17 mouse cellular contexts compared by ENCODE assay signal in genomic region chr1:53814077-53814705, GRCm38 (mm10). TPM values are rescaled to one million over a fixed set of nuclear protein-coding genes. Genes with fewer than 3 reads are reported as not detected.
A peak's percentile ranks its signal among the peaks of the same experiment; 100 is the strongest.
DNase-seq lines count a peak whose midpoint lies in the region; ATAC-seq lines count a peak whose summit lies in the region.
"Had no signal": no experiment of that assay in that cellular context is flagged by ENCODE, and none has a peak within 500 bp of the region (broad histone marks: within the 10 kb centered on the region; RNA-seq: fewer than 3 reads in every experiment).

No protein-coding gene starts in this region.

- H3K9ac ChIP-seq in heart, embryonic 12.5 days: no peak overlapping the region
- H3K9ac ChIP-seq: forebrain, postnatal 0 days; lung, embryonic 14.5 days; stomach, embryonic 15.5 days had no signal

- H3K4me2 ChIP-seq in heart, embryonic 12.5 days: no peak overlapping the region
- H3K4me2 ChIP-seq: lung, embryonic 14.5 days; stomach, embryonic 15.5 days had no signal

- peaks cover 7% of the 10 kb centered on the region; the same call in 1 of the 2 replicates for H3K36me3 ChIP-seq in heart, embryonic 12.5 days
- H3K36me3 ChIP-seq: embryonic facial prominence, embryonic 10.5 days; stomach, embryonic 15.5 days had no signal

- ATAC-seq in heart, embryonic 12.5 days (ENCODE audit: insufficient number of reproducible peaks, low FRiP score): no peak
- peak; percentile 43 for ATAC-seq in activated CD4-positive, CD25-positive, alpha-beta regulatory T cell, adult 4 months
- ATAC-seq: forebrain, postnatal 0 days; hindbrain, embryonic 16.5 days had no signal

- H3K9me3 ChIP-seq in heart, embryonic 12.5 days (replicated peaks): no peaks in the 10 kb centered on the region
- H3K9me3 ChIP-seq: embryonic facial prominence, embryonic 10.5 days; stomach, embryonic 15.5 days had no signal

- H3K27ac ChIP-seq in heart, embryonic 12.5 days (ENCODE audit: poor library complexity, severe bottlenecking): no peak overlapping the region
- H3K27ac ChIP-seq: embryonic facial prominence, embryonic 10.5 days; stomach, embryonic 15.5 days had no signal

- DNase-seq in heart, adult 8-10 months (ENCODE audit: low spot score): peak; percentile 65
- DNase-seq in thymus, postnatal 14 days: peak; percentile 58
- DNase-seq in thymus, adult 18-20 months: no peak
- peak; percentile 42 for DNase-seq in naive thymus-derived CD4-positive, alpha-beta T cell, adult 2 months (ENCODE audit: low read depth)
- DNase-seq in ovary, postnatal 10 days (ENCODE audit: low spot score): no peak
- DNase-seq: cerebellum, adult 11 months; cerebellum, postnatal 25 days; forebrain, postnatal 0 days; gastrocnemius, postnatal 10 days; lung, embryonic 14.5 days; spleen, adult 18-20 months had no signal

- H3K4me3 ChIP-seq in heart, embryonic 12.5 days: no peak overlapping the region
- H3K4me3 ChIP-seq: embryonic facial prominence, embryonic 10.5 days; erythroblast, embryonic 14.5 days; stomach, embryonic 15.5 days had no signal

- no peaks in the 10 kb centered on the region for H3K27me3 ChIP-seq in heart, embryonic 12.5 days (replicated peaks)
- H3K27me3 ChIP-seq: stomach, embryonic 15.5 days had no signal

- H3K4me1 ChIP-seq in heart, embryonic 12.5 days (replicated peaks): no peaks in the 10 kb centered on the region
- H3K4me1 ChIP-seq: embryonic facial prominence, embryonic 10.5 days; stomach, embryonic 15.5 days had no signal

- 73% methylated on average over 2 of the region's 2 CpGs for WGBS in heart, embryonic 12.5 days

RNA-seq across cellular contexts. Expression of gene Stk17b, which starts 29.2 kb away (rescaled TPM):
- 10 to 100 TPM in 1 of 4 experiments, 1 to 10 TPM in 3; 8.2 to 11.2 (median 9.7) TPM for total RNA-seq in heart, adult 8-10 months (2022)
- 17.5 and 20.3 TPM in 2 replicates for polyA plus RNA-seq in heart, embryonic 12.5 days (2016; fragmentation: Nextera tagmentation; extraction: Ambion mirVana)
- 100 to 1,000 TPM; 437 to 475 TPM for polyA plus RNA-seq in activated CD4-positive, CD25-positive, alpha-beta regulatory T cell, adult 4 months (2017; shearing (Covaris generic))

Comparison
In these comparisons a context has a peak if more than half of its experiments do, and no peak if none do; other contexts are left out.
1. DNase-seq: peak in heart, adult 8-10 months (single experiment), thymus, postnatal 14 days (single experiment) and naive thymus-derived CD4-positive, alpha-beta T cell, adult 2 months (single experiment); none in thymus, adult 18-20 months (0 of 2) and ovary, postnatal 10 days (single experiment).
2. RNA of gene Stk17b, which starts 29.2 kb away (polyA plus RNA-seq): 437 to 475 TPM in activated CD4-positive, CD25-positive, alpha-beta regulatory T cell, adult 4 months; 17.5 to 20.3 TPM in heart, embryonic 12.5 days; every median in the first group is over 10 times any median in the second.